Mouse (Mus musculus): ENCODE measurements around the gene Fuca2.
"Not testable (repeated sequence)": the region's sequence is repeated elsewhere in the genome, so short reads cannot be mapped to it uniquely, and the experiment has no call there.

Fuca2 gene

GRCm38 (mm10) chr10:13499331-13499730 is at the start of gene Fuca2:
Gene Fuca2, plus strand, starts transcription at chr10:13499540.
- in situ Hi-C loops (cut with MboI): no loop called here

GRCm38 (mm10) chr10:13451640-13452039 is 47.7 kb upstream of the Fuca2 start:
- in situ Hi-C loops (cut with MboI): no loop called here

GRCm38 (mm10) chr10:13453200-13453990 is 45.9 kb upstream of the Fuca2 start:
- in situ Hi-C loops (cut with MboI): no loop called here

- in situ Hi-C loops (cut with MboI): not testable (repeated sequence)
These were observed 35.0 kb upstream of the Fuca2 start for GRCm38 (mm10) chr10:13464295-13464694.

GRCm38 (mm10) chr10:13466925-13467324 is 32.4 kb upstream of the Fuca2 start:
- in situ Hi-C loops (cut with MboI): no loop called here

GRCm38 (mm10) chr10:13468025-13468529 is 31.3 kb upstream of the Fuca2 start:
- in situ Hi-C loops (cut with MboI): not testable (repeated sequence)

- in situ Hi-C loops (cut with MboI): no loop called here
These were observed 29.1 kb upstream of the Fuca2 start for GRCm38 (mm10) chr10:13470236-13470635.

GRCm38 (mm10) chr10:13473287-13473832 is 26.0 kb upstream of the Fuca2 start:
- in situ Hi-C loops (cut with MboI): no loop called here

GRCm38 (mm10) chr10:13473833-13474567 is 25.3 kb upstream of the Fuca2 start, which contains the start of gene Phactr2:
Gene Phactr2, minus strand, starts transcription at chr10:13474412.
- in situ Hi-C loops (cut with MboI): no loop called here

GRCm38 (mm10) chr10:13474568-13474955 is 24.8 kb upstream of the Fuca2 start:
- in situ Hi-C loops (cut with MboI): no loop called here

GRCm38 (mm10) chr10:13475121-13475520 is 24.2 kb upstream of the Fuca2 start:
- in situ Hi-C loops (cut with MboI): no loop called here

GRCm38 (mm10) chr10:13479341-13479740 is 20.0 kb upstream of the Fuca2 start:
- in situ Hi-C loops (cut with MboI): no loop called here

GRCm38 (mm10) chr10:13485958-13486357 is 13.4 kb upstream of the Fuca2 start:
- in situ Hi-C loops (cut with MboI): no loop called here

- in situ Hi-C loops (cut with MboI): no loop called here
These were observed 9.7 kb upstream of the Fuca2 start for GRCm38 (mm10) chr10:13489671-13490070.

- in situ Hi-C loops (cut with MboI): no loop called here
These were observed 5.2 kb upstream of the Fuca2 start for GRCm38 (mm10) chr10:13493978-13494686.

GRCm38 (mm10) chr10:13496315-13496714 is 3.0 kb upstream of the Fuca2 start:
- in situ Hi-C loops (cut with MboI): no loop called here

- in situ Hi-C loops (cut with MboI): no loop called here
These were observed 1.1 kb downstream of the Fuca2 start for GRCm38 (mm10) chr10:13500473-13500872.

GRCm38 (mm10) chr10:13500938-13501496 is 1.7 kb downstream of the Fuca2 start:
- in situ Hi-C loops (cut with MboI): no loop called here

GRCm38 (mm10) chr10:13501533-13501932 is 2.2 kb downstream of the Fuca2 start:
- in situ Hi-C loops (cut with MboI): not testable (repeated sequence)

- in situ Hi-C loops (cut with MboI): no loop called here
These were observed 3.0 kb downstream of the Fuca2 start for GRCm38 (mm10) chr10:13502371-13502770.

GRCm38 (mm10) chr10:13521857-13522256 is 22.5 kb downstream of the Fuca2 start:
- in situ Hi-C loops (cut with MboI): no loop called here

GRCm38 (mm10) chr10:13528155-13528554 is 28.8 kb downstream of the Fuca2 start:
- in situ Hi-C loops (cut with MboI): no loop called here

Measured in mature B cell (primary cell).